Mouse (Mus musculus) neural tube, embryonic 14.5 days (tissue): ENCODE measurements around the gene Pebp1. TPM values are rescaled to one million over a fixed set of nuclear protein-coding genes. Genes with fewer than 3 reads are reported as not detected.

Experiments
- ATAC-seq: fragments of 200-750 bp; cut with Nextera tagmentation; 2 replicates; pipeline ENCODE4 v1.8.0; 2017; ENCODE audit warnings: low read depth, mild to moderate bottlenecking, moderate TSS enrichment, moderate library complexity
- H3K27ac ChIP-seq: fragments of 300-500 bp; sonication (generic); 2 replicates; pipeline ENCODE4 v1.5.1; 2014; ENCODE audit warnings: low read depth, mild to moderate bottlenecking, control low read depth, low read length, moderate library complexity, mixed read lengths
- H3K27me3 ChIP-seq: fragments of 300-500 bp; sonication (generic); 2 replicates; pipeline ENCODE4 v1.6.1; 2014; ENCODE audit warnings: low read length; ENCODE audit not compliant: control insufficient read depth, insufficient read depth
- H3K36me3 ChIP-seq: fragments of 300-500 bp; sonication (generic); 2 replicates; pipeline ENCODE4 v1.6.1; 2014; ENCODE audit warnings: low read length, mixed read lengths; ENCODE audit not compliant: control insufficient read depth, insufficient read depth
- H3K4me1 ChIP-seq: fragments of 300-500 bp; sonication (generic); 2 replicates; pipeline ENCODE4 v1.6.1; 2014; ENCODE audit warnings: low read length; ENCODE audit not compliant: control insufficient read depth, insufficient read depth
- H3K4me2 ChIP-seq: fragments of 300-500 bp; sonication (generic); 2 replicates; pipeline ENCODE4 v1.6.1; 2014; ENCODE audit warnings: mild to moderate bottlenecking, low read depth, low read length, control low read depth
- H3K4me3 ChIP-seq: fragments of 300-500 bp; sonication (generic); 2 replicates; pipeline ENCODE4 v1.5.1; 2014; ENCODE audit warnings: low read depth, low read length, control low read depth, mixed read lengths
- H3K9ac ChIP-seq: fragments of 300-500 bp; sonication (generic); replicated peaks from 2 replicates; pipeline ENCODE4 v1.6.1; 2014; ENCODE audit warnings: low read depth, mild to moderate bottlenecking, control low read depth, low read length, mixed read lengths
- H3K9me3 ChIP-seq: fragments of 300-500 bp; sonication (generic); 2 replicates; pipeline ENCODE4 v1.6.1; 2016; ENCODE audit warnings: low read length; ENCODE audit not compliant: control insufficient read depth
- WGBS: fragments of 180-500 bp; shearing (Covaris S2); extraction: QIAGEN DNeasy Blood & Tissue Kit; methylation state at CpG from one replicate; pipeline ENCODE4 v1.1.7; 2014; 5-methylcytosine and 5-hydroxymethylcytosine counted together
- polyA plus RNA-seq: library from polyadenylated mRNA; unstranded; fragments of >200 nt; fragmentation: Nextera tagmentation; extraction: Ambion mirVana; gene quantifications from 2 replicates; pipeline ENCODE4 v1.2.1, GENCODE M21; 2014

Gene Pebp1
- polyA plus RNA-seq, 1 experiment from 2014 or later, result 1,074 TPM

DNA sequence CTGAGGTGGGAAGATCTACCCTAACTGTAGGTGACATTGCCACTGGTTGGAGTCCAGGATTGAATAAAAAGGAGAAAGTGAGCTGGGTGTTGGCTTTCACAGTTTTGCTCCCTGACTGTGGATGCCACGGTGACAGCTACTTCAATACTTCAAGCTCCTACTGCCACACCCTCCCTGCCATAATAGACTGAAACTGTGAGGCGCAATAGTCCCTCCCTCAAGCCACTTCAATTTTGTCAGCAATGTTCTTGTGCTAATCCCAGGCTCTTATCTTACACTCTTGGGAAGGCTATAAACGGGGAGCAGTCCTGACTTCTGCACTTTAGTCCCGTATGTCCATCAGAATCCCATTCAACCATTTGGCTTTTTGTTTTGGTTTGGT lies 7.8 kb downstream of the Pebp1 start:
- ATAC-seq, result no peak
- Histone ChIP-seq H3K4me1 (peaks cover 2% of the 10 kb centered on the region; the same call in 1 of the 2 replicates), H3K27ac (no peak overlapping the region), H3K27me3 (no peaks in the 10 kb centered on the region), H3K4me2 (no peak overlapping the region), H3K9me3 (no peaks in the 10 kb centered on the region), H3K9ac (no peak overlapping the region), H3K36me3 (peaks cover 10% of the 10 kb centered on the region), H3K4me3 (no peak overlapping the region)
- 80% methylated on average over 4 of the region's 4 CpGs for WGBS

DNA sequence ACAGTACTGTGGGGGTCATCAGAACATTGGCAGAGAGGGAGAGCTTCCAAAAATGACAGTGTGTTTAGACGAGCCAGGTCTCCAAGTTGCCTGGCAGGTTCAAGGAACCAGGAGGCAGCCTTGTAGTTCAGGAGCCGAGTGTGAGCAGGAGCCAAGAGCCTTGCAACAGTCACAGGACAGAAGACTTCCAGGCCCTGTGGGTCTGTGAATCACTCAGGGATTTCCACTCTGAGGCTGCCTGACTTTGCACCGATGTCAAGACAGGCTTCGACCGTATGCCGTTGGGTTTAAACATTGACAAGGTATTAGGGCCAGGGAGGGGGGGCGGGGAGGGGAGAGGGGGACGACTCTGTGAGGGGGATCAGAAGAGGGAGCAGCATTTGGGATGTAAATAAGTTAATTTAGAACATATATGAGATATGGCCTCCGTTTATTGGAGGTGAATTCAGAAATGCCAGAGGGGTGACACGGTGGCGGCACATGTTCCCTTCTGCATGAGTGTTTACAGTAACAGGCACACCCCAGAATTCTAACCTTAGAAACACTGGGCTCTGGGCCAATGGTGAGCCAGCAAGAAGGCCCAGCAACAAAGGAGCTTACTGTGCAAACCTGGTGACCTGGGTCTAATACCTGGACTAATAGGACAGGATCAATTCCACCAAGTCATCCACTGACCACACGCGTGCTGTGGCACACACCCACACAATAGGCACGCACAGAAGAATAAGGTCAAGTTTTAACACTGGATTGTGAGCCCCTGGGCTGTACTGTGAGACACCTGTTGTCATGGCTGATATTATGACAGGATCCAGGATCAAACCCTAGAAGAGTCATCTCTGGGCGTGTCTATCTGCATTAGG lies 8.4 kb downstream of the Pebp1 start:
- H3K9me3 ChIP-seq, result no peaks in the 10 kb centered on the region
- WGBS, result 93% methylated on average over 15 of the region's 15 CpGs

DNA sequence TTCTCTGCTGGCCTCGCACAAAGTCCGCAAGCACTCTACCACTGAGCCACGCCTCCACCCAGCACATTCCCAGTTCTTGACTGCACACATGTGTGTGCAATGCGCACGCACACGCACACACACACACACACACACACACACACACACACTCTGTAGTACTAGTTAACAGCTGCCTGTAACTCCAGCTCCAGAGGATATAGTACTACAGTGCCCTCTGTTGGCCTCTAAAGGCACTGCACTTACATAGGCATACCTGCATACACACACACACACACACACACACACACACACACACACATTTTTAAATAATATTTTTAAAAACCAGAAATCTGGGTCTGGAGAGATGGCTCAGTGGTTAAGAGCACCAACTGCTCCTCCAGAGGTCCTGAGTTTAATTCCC lies 9.6 kb downstream of the Pebp1 start:
- Histone ChIP-seq H3K9me3 (no peaks in the 10 kb centered on the region), H3K27ac (no peak overlapping the region), H3K4me1 (no peaks in the 10 kb centered on the region), H3K4me3 (no peak overlapping the region), H3K4me2 (no peak overlapping the region), H3K36me3 (peaks cover 10% of the 10 kb centered on the region), H3K27me3 (no peaks in the 10 kb centered on the region), H3K9ac (no peak overlapping the region)
- ATAC-seq, result no peak
- 98% methylated on average over 6 of the region's 6 CpGs for WGBS

More for the DNA sequence above, 8.4 kb downstream of the Pebp1 start:
- ATAC-seq, result no peak
- Histone ChIP-seq H3K4me3 (no peak overlapping the region), H3K27ac (no peak overlapping the region), H3K36me3 (peaks cover 8% of the 10 kb centered on the region), H3K4me1 (no peaks in the 10 kb centered on the region), H3K4me2 (no peak overlapping the region), H3K27me3 (no peaks in the 10 kb centered on the region), H3K9ac (no peak overlapping the region)

DNA sequence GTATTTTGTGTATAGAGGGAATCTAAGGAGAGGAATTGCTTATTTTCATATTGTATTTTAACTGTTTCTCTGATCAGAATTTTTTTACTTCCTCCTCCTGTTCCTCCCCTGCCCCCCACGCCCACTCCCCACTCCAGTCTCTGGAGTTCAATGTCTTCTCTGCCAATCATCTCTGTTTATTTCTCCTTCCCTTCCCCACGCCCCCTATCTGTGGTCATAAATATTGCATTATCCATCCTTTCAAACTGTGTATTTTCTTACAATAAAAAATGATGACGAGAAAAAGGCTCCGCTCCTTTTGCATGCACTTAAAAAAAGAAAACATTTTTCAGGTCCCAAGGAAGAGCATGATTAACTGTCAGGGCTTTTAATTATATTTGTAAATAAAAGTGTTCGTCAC lies 12.6 kb downstream of the Pebp1 start:
- Histone ChIP-seq H3K9ac (no peak overlapping the region), H3K4me1 (no peaks in the 10 kb centered on the region), H3K4me3 (no peak overlapping the region), H3K4me2 (no peak overlapping the region), H3K27ac (no peak overlapping the region), H3K27me3 (no peaks in the 10 kb centered on the region), H3K9me3 (no peaks in the 10 kb centered on the region), H3K36me3 (peaks cover 10% of the 10 kb centered on the region; the same call in 1 of the 2 replicates)
- WGBS, result 66% methylated on average over 5 of the region's 5 CpGs
- no peak for ATAC-seq

DNA sequence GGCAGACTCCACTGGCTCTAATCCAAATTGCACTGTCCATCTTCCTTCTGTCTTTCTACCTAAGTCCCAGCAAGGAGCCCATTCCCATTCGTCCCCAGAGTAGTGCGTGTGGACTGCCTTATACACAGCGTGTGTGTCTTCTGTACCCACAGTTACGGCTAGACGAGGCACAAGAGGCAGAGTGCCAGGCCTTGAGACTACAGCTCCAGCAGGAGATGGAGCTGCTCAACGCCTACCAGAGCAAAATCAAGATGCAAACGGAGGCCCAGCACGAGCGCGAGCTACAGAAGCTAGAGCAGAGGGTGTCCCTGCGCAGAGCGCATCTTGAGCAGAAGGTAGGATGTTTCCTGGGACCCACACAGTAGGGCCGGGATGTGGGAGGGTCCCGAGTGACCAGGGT lies 15.5 kb downstream of the Pebp1 start:
- ATAC-seq, result no peak
- Histone ChIP-seq H3K27me3 (no peaks in the 10 kb centered on the region), H3K9me3 (no peaks in the 10 kb centered on the region), H3K27ac (no peak overlapping the region), H3K36me3 (peaks cover 10% of the 10 kb centered on the region; the same call in 1 of the 2 replicates), H3K4me3 (no peak overlapping the region), H3K4me2 (no peak overlapping the region), H3K9ac (no peak overlapping the region), H3K4me1 (no peaks in the 10 kb centered on the region)
- 90% methylated on average over 14 of the region's 14 CpGs for WGBS

DNA sequence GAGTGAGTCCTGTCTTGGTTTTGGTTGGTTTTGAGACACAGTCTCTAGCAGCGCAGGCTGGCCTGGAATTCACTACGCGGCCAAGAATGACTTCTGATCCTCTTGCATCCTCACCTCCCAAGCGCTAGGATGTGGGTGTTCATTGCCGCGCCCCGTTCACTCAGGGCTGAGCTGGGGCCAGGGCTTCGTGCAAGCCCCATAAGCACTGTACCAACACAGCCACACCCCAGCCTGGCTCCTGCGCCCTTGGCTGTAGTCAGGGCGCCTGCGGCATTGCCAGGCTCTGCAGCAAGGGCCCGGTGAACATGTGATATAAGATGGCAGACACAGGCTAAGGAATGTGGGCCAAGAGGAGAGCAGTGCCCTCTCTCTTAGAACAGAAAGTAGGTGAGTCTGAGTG lies 18.0 kb downstream of the Pebp1 start:
- no peaks in the 10 kb centered on the region for H3K9me3 ChIP-seq
- H3K4me1 ChIP-seq, result no peaks in the 10 kb centered on the region
- no peak overlapping the region for H3K4me3 ChIP-seq
- H3K4me2 ChIP-seq, result no peak overlapping the region
- H3K36me3 ChIP-seq, result peaks cover 30% of the 10 kb centered on the region
- H3K27me3 ChIP-seq, result no peaks in the 10 kb centered on the region
- no peak overlapping the region for H3K9ac ChIP-seq
- no peak for ATAC-seq
- 97% methylated on average over 12 of the region's 12 CpGs for WGBS
- H3K27ac ChIP-seq, result no peak overlapping the region

DNA sequence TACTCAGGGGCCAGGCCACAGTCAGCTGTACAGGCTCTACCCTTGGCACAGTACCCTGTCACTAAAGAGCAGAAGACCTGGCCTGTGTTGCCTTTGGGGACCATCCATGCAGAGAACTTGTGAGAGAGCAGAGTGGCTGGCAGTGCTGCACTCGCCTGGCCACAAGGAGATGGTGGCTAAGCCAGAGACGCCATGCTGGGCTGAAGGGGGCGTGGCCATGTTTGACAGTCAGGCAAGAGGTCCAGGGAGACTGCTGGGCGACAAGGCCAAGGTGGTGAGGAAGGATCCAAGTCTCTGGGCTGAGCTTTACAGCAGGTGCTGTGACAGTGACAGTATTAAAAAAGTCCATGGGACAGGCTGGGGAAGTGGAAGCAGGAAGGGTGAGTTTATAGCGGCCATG lies 18.7 kb downstream of the Pebp1 start:
- Histone ChIP-seq H3K4me2 (no peak overlapping the region), H3K36me3 (peaks cover 35% of the 10 kb centered on the region), H3K4me1 (no peaks in the 10 kb centered on the region), H3K27ac (no peak overlapping the region), H3K27me3 (no peaks in the 10 kb centered on the region), H3K9ac (no peak overlapping the region), H3K4me3 (no peak overlapping the region), H3K9me3 (no peaks in the 10 kb centered on the region)
- 49% methylated on average over 5 of the region's 5 CpGs for WGBS
- no peak for ATAC-seq

DNA sequence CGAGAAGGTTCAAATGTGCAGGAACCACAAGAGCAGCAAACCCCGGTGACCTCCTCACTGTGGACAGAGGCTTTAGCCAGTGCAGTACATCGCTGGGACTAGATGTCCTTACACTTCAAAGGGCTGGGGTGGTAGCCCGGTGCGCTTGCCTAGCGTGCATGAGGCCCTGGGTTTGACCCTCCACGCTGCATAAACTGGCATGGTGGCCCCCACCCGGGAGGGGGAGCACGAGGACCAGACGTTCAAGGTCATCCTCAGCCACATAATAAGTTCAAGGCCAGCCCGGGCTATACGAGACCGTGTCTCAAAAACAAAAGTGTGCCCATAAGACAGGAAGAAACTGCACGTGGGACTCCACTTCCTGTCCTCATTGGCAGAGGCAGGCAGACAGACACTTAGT lies 19.5 kb downstream of the Pebp1 start:
- no peaks in the 10 kb centered on the region for H3K27me3 ChIP-seq
- no peak for ATAC-seq
- H3K9ac ChIP-seq, result no peak overlapping the region
- no peak overlapping the region for H3K27ac ChIP-seq
- no peak overlapping the region for H3K4me2 ChIP-seq
- 86% methylated on average over 14 of the region's 14 CpGs for WGBS
- peaks cover 43% of the 10 kb centered on the region for H3K36me3 ChIP-seq
- no peak overlapping the region for H3K4me3 ChIP-seq
- no peaks in the 10 kb centered on the region for H3K4me1 ChIP-seq
- H3K9me3 ChIP-seq, result no peaks in the 10 kb centered on the region

DNA sequence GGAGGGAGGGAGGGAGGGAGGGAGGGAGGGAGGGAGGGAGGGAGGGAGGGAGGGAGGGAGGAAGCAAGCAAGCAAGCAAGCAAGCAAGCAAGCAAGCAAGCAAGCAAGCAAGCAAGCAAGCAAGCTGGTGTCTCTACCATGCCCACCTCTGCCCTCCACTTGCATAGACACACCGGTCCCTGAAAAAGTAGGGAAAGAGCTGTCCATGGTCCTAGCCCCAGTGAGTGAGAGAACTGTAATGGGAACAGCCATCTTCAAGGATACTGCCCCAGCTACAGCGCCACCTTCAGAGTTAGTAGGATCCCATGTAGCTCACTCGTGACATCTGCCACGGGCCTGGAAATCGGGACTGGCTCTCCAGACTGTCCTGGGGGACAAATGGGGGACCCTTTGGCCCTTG lies 22.7 kb downstream of the Pebp1 start:
- Histone ChIP-seq H3K4me1 (no peaks in the 10 kb centered on the region), H3K9me3 (no peaks in the 10 kb centered on the region), H3K36me3 (peaks cover 52% of the 10 kb centered on the region), H3K4me2 (no peak overlapping the region), H3K27ac (no peak overlapping the region), H3K27me3 (no peaks in the 10 kb centered on the region), H3K4me3 (no peak overlapping the region), H3K9ac (no peak overlapping the region)
- 52% methylated on average over 5 of the region's 5 CpGs for WGBS
- ATAC-seq, result no peak
